8 mouse cellular contexts compared by ENCODE assay signal in genomic region chr1:181234326-181235035, GRCm38 (mm10). TPM values are rescaled to one million over a fixed set of nuclear protein-coding genes. Genes with fewer than 3 reads are reported as not detected.
DNase-seq lines count a peak whose midpoint lies in the region; ATAC-seq lines count a peak whose summit lies in the region.

No protein-coding gene starts in this region.

- 0 out of 2 replicates have a peak, but pooled peaks have one; percentile 15 for ATAC-seq in megakaryocyte-erythroid progenitor cell, adult 5-6 weeks (replicated peaks; ENCODE audit: low FRiP score, low TSS enrichment, poor library complexity, severe bottlenecking)
- no peak for ATAC-seq in erythroid progenitor cell, adult 5-6 weeks (replicated peaks; ENCODE audit: low FRiP score, poor library complexity, severe bottlenecking)

- intact Hi-C loops in left cerebral cortex, postnatal 25 days (cut with DNase I) = no loop called here

- DNase-seq in left cerebral cortex, postnatal 25 days (ENCODE audit: low spot score in 2 of 2) = peak; percentile 32 to 45
- DNase-seq in left cerebral cortex, adult 8-10 months (ENCODE audit: low spot score in 2 of 2) = no peak
- peak; percentile 87 for DNase-seq in R1 (ENCODE audit: low read depth, low spot score)
- peak; percentile 51 for DNase-seq in heart, adult 8-10 months (ENCODE audit: low spot score)
- DNase-seq in kidney, postnatal 4 days = peak; percentile 55 to 70
- DNase-seq in adipocyte (ENCODE audit: low spot score) = no peak

RNA-seq across cellular contexts. Expression of gene Wdr26, which starts 22.7 kb away (rescaled TPM):
- total RNA-seq in left cerebral cortex, postnatal 25 days (2021) = 100 to 1,000 TPM; 106 to 119 TPM
- total RNA-seq in left cerebral cortex, adult 8-10 months (2022) = 100 to 1,000 TPM in 1 of 4 experiments, 10 to 100 TPM in 3; 93.7 to 102 (median 95.1) TPM
- 10 to 100 TPM; 87.5 to 93.5 (median 89.2) TPM for total RNA-seq in heart, adult 8-10 months (2022)
- total RNA-seq in megakaryocyte-erythroid progenitor cell, adult 5-6 weeks (2014; fragmentation: Nextera tagmentation) = 93.5 and 155 TPM in 2 replicates
- 84.8 and 102 TPM in 2 replicates for total RNA-seq in megakaryocyte-erythroid progenitor cell, adult 5-6 weeks (2017)
- 344 and 373 TPM in 2 replicates for total RNA-seq in erythroid progenitor cell, adult 5-6 weeks (2015; ENCODE audit: low replicate concordance)
- total RNA-seq in erythroid progenitor cell, adult 5-6 weeks (2017; ENCODE audit: low replicate concordance) = 381 and 400 TPM in 2 replicates

Comparison
In these comparisons a context has a peak if more than half of its experiments do, and no peak if none do; other contexts are left out.
1. DNase-seq: peak in left cerebral cortex, postnatal 25 days (2 of 2), R1 (single experiment), heart, adult 8-10 months (single experiment) and kidney, postnatal 4 days (2 of 2); none in left cerebral cortex, adult 8-10 months (0 of 2) and adipocyte (single experiment).